Mouse (Mus musculus) T-helper 2 cell (primary cell): ENCODE results near the gene Ncaph.
"Not testable (repeated sequence)": the region's sequence is repeated elsewhere in the genome, so short reads cannot be mapped to it uniquely, and the experiment has no call there.

Experiments used
- in situ Hi-C: fragments of 300-600 bp; cut with MboI, MseI; formaldehyde crosslinking; loops from one replicate; pipeline ENCODE4 v1.15.1; 2025; ENCODE audit warnings: high pct_unique_total_duplicates

Ncaph gene

DNA sequence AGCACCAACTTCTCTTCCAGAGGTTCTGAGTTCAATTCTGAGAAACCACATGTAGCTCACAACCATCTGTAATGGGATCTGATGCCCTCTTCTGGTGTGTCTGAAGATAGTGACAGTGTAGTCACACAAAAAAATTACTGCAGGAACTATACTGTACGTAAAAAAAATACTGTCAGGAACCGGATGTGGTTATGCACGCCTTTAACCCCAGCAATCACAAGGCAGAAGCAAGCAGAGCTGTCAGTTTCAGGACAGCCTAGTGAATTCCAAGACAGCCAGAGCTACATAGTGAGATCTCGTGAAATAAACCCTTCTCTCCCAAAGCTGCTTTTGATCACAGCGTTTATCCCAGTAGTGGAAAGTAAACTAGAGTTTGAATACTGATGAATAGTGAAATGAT, 47.5 kb downstream of the Ncaph start:
- in situ Hi-C loops, result no loop called here

DNA sequence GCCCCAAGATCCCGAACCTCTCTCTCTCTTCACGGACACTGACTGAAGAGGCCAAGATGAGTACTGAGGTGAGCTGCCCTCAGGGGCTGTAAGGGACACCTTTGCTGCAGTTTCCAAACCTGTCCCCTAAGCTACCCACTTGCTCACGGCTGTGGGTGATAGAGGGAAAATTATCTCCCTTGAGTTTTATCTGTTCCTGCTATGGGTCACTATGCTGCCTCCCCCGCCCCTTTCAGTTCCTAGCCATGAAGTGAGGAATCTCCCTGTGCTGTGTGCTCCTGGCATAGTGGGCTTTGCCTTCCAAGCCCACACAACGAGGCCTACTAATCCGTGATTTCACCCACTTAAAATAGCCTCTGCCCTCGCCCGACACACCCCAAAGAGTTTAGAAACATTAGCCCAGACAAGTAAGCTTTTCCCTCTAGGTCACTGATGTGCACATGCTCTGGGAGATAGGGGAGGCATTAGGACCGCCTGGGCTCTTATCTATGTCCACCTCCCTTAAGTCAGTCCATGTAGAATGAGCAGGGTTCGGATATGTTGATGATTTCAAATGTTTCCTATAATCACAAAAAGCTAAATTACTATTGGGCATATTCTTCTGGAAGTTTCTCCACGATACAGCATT, 53.0 kb downstream of the Ncaph start:
- in situ Hi-C loops, result no loop called here

DNA sequence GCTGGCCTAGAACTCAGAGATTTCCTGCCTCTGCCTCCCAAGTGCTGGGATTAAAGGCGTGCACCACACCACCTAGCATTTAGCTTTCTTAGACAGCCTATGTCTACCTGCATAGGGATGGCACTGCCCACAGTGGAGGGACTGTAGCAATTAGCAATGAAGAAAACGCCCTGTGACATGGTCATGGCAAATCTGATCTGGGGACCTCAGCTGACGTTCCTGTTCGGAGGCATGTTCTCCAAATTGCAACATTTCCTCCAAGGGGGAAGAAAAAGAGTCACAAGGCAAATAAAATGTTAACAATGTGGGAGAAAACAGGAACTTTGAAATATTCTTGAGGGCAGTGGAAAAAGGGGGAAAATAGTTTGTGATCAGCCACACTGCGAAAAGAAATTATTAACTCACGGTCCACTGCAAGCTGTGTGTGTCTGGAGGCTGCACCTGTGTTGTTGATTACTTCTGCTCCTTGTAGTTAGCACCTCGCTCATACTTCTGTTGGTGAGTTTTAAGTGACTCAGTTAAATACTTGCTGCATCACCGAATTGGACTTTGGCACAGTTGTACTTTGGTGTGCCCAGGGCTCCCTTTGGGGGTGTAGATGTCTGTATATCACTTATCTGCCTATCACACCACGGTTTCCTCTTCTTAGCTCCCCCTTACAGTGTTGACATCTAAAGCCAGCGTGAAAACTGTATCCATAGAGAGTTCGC, 53.7 kb downstream of the Ncaph start:
- in situ Hi-C loops, result no loop called here

DNA sequence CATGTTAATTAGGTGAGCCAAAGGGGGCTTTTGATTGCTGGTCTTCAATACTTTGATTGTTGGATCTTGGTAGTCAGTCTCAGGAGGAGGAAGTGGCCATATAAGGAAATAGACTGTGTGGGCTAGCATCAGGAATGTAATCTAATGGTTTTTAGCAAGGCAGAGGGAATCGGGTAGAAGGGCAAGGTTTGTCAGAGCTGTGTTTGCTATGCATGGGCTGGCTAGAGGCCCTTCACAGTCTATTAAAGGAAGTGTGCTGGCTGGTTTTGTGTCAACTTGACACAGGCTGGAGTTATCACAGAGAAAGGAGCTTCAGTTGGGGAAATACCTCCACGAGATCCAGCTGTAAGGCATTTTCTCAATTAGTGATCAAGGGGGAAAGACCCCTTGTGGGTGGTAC, 54.7 kb downstream of the Ncaph start:
- in situ Hi-C loops, result not testable (repeated sequence)

GRCm38 (mm10) chr2:127077611-127078010, 56.1 kb downstream of the Ncaph start:
- in situ Hi-C loops, result no loop called here

DNA sequence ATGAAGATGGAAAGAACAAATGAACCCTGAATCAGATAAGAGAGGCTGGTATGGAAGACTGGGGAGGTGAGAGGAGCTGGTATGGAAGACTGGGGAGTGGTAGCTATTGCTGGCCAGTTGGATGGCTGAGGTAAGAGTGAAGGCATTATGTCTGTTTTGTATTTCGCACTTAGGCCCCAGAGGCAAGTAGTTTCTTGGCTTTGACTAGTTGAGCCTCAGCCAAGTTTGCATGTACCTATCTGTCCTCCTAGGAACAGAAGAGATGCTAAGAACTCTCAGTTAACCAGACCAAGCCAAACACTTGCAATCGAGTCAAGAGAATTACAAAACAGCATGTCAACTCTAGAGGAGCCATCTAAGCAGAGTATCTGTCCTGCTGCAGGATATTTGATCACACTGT, 59.6 kb downstream of the Ncaph start:
- in situ Hi-C loops, result no loop called here

- in situ Hi-C loops, result no loop called here
Observed at GRCm38 (mm10) chr2:127070879-127071278, 62.9 kb downstream of the Ncaph start.

DNA sequence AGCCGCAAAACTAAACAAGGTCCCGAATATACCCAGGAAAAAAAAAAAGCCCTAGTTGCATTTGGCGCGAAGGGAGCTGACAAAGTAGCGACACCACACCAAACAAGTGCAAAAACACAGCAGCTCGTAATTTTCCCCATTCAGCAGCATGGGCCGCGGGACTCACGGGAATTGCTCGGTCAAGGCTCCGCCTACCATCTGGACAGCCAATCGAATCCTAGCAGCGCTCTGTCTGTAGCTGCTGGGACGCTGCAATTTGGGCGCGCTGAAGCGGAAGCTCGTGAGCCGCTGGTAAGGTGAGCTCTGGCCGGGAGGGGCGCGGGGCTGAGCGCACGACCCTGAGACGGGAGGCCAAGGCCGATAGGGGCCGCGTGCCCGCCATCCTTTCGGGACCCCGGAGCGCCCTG, 63.3 kb downstream of the Ncaph start, which contains the start of gene Blvra:
Gene Blvra (plus strand): TSS at position 231 of the 407 bp plus-strand sequence.
- in situ Hi-C loops, result no loop called here

GRCm38 (mm10) chr2:127069781-127070434, 63.8 kb downstream of the Ncaph start:
- in situ Hi-C loops, result no loop called here

GRCm38 (mm10) chr2:127068806-127069205, 64.9 kb downstream of the Ncaph start:
- in situ Hi-C loops, result no loop called here

DNA sequence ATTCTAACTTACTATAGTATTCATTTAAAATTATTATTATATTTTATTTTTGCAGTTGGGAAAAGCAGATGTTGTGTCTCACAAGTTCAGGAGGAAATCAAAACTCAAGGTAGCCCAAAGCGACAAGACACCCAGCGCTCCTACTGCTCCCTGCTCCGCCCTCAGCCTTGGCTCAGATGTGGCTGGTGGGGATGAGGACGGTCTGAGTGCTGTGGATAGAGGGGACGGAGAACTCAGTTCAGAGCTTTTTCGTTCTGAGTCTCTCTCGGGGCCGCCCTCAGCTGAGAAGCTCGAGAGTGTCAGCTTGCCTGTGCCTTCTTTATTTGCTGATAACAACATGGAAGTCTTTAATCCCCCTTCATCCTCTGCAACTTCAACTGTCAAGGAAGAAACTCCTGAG, 72.3 kb downstream of the Ncaph start:
- in situ Hi-C loops, result no loop called here
